Mouse (Mus musculus): ENCODE measurements around the gene 1700020A23Rik. TPM values are rescaled to one million over a fixed set of nuclear protein-coding genes. Genes with fewer than 3 reads are reported as not detected.

Gene 1700020A23Rik
- total RNA-seq, 1 experiment, result not detected

DNA sequence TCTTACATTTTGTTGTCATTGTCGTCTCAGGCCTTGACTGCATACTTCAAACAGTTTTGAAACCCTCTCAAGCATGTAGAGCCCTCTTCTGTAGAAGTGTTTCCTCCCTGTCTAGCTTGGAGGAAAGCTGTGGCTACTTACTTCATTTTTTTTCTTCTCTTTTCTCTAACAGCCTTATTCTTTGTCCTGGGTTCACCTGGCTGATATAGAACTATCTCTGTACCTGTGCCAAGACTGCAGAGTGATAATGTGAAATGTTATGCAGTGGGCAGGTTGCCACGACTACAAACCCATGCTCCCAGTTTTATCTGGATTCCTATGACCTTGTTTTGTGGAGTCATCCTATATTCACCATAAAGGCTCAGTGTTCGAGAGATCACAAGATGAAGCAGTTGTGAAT is 25.4 kb downstream of the 1700020A23Rik start:
- DNase-seq (ENCODE audit: low read depth, low spot score), result no peak
- Histone ChIP-seq H3K27ac (ENCODE audit: insufficient read depth, low read depth, low read length, poor library complexity, severe bottlenecking) (no peak overlapping the region), H3K9ac (ENCODE audit: insufficient read depth, low read depth, low read length, poor library complexity, severe bottlenecking) (no peak overlapping the region), H3K4me1 (ENCODE audit: control insufficient read depth in 2 of 2, insufficient read depth in 2 of 2, low read length in 2 of 2, poor library complexity in 1 of 2) (peaks cover 0 to 2% of the 10 kb centered on the region in 2 experiments; a peak in 1 of 4 replicates), H3K36me3 (ENCODE audit: control insufficient read depth, insufficient read depth, low read length, poor library complexity, severe bottlenecking) (no peaks in the 10 kb centered on the region), H3K9me3 (ENCODE audit: control insufficient read depth, insufficient read depth, low read depth, low read length) (no peaks in the 10 kb centered on the region), H3K4me3 (ENCODE audit: insufficient read depth in 1 of 2, low read depth in 1 of 2, low read length in 2 of 2, poor library complexity in 1 of 2, severe bottlenecking in 1 of 2) (no peak overlapping the region)
- no peak for TF ChIP-seq HCFC1 (IDR thresholded peaks at IDR 0.05; ENCODE audit: borderline replicate concordance, insufficient read depth, low read length)
- no peak for TF ChIP-seq CHD2 (IDR thresholded peaks at IDR 0.05; ENCODE audit: low read depth, low read length)
- TF ChIP-seq ZNF384 (IDR thresholded peaks at IDR 0.05; ENCODE audit: low read depth, low read length), result no peak
- no peak for TF ChIP-seq ZC3H11A (IDR thresholded peaks at IDR 0.05; ENCODE audit: borderline replicate concordance, low read depth, low read length)
- no peak for TF ChIP-seq MAFK (IDR thresholded peaks at IDR 0.05; ENCODE audit: insufficient read depth, low read depth, low read length)
- in situ Hi-C loops (cut with MboI; ENCODE audit: low sequenced_read_pairs in 2 of 2, unreplicated experiment in 2 of 2), result no loop called here

DNA sequence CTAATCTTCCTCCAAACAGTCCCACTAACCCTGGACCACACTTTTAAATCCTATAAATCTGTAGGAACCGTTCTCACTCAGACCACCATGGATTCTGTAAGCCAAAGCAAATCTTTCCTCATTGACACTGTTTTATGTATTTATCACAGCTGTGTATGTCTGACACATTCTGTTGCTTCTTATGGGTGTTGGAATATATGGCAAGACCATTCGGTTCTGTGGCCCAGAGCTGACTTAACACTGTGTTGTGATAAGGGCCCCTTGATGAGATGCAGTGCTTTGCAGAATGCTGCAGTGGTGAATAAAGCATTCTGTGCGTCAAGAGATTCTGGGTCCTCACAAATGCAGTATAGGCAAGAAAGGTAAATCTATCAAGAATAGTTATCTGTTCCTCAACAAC is 27.1 kb downstream of the 1700020A23Rik start:
- Histone ChIP-seq H3K4me3 (ENCODE audit: insufficient read depth in 1 of 2, low read depth in 1 of 2, low read length in 2 of 2, poor library complexity in 1 of 2, severe bottlenecking in 1 of 2) (no peak overlapping the region), H3K4me1 (ENCODE audit: control insufficient read depth in 2 of 2, insufficient read depth in 2 of 2, low read length in 2 of 2, poor library complexity in 1 of 2) (peaks cover 0 to 2% of the 10 kb centered on the region in 2 experiments; a peak in 1 of 4 replicates), H3K9me3 (ENCODE audit: control insufficient read depth, insufficient read depth, low read depth, low read length) (no peaks in the 10 kb centered on the region), H3K9ac (ENCODE audit: insufficient read depth, low read depth, low read length, poor library complexity, severe bottlenecking) (no peak overlapping the region), H3K27ac (ENCODE audit: insufficient read depth, low read depth, low read length, poor library complexity, severe bottlenecking) (no peak overlapping the region), H3K36me3 (ENCODE audit: control insufficient read depth, insufficient read depth, low read length, poor library complexity, severe bottlenecking) (no peaks in the 10 kb centered on the region; the same call in 1 of the 2 replicates)
- no peak for TF ChIP-seq MAFK (IDR thresholded peaks at IDR 0.05; ENCODE audit: insufficient read depth, low read depth, low read length)
- no peak for TF ChIP-seq CHD2 (IDR thresholded peaks at IDR 0.05; ENCODE audit: low read depth, low read length)
- no peak for TF ChIP-seq HCFC1 (IDR thresholded peaks at IDR 0.05; ENCODE audit: borderline replicate concordance, insufficient read depth, low read length)
- no peak for DNase-seq (ENCODE audit: low read depth, low spot score)
- in situ Hi-C loops (cut with MboI; ENCODE audit: low sequenced_read_pairs in 2 of 2, unreplicated experiment in 2 of 2), result no loop called here

DNA sequence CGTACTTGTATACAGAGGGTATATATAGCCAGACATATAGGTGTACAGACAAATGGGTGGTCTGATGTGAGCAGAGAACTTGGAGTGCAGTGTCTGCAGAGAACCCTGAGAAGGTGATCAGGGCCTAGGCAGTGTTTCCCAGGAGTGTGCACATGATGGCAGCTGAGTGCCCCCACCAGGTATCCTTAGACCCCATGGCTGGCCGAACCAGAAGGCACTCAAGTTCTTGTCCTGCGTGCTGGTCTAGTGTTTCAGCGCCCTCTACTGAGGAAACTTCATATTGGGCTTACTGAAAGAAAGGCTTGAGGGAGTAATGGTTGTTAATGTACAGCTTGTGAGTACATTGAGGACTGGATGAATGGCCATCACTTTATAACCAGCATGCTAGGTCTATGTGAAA is 28.1 kb downstream of the 1700020A23Rik start:
- Histone ChIP-seq H3K9me3 (ENCODE audit: control insufficient read depth, insufficient read depth, low read depth, low read length) (no peaks in the 10 kb centered on the region), H3K27ac (ENCODE audit: insufficient read depth, low read depth, low read length, poor library complexity, severe bottlenecking) (no peak overlapping the region), H3K4me3 (ENCODE audit: insufficient read depth in 1 of 2, low read depth in 1 of 2, low read length in 2 of 2, poor library complexity in 1 of 2, severe bottlenecking in 1 of 2) (no peak overlapping the region), H3K4me1 (ENCODE audit: control insufficient read depth in 2 of 2, insufficient read depth in 2 of 2, low read length in 2 of 2, poor library complexity in 1 of 2) (no peaks in the 10 kb centered on the region), H3K9ac (ENCODE audit: insufficient read depth, low read depth, low read length, poor library complexity, severe bottlenecking) (no peak overlapping the region), H3K36me3 (ENCODE audit: control insufficient read depth, insufficient read depth, low read length, poor library complexity, severe bottlenecking) (peaks cover 5% of the 10 kb centered on the region)
- in situ Hi-C loops (cut with MboI; ENCODE audit: low sequenced_read_pairs in 2 of 2, unreplicated experiment in 2 of 2), result no loop called here
- DNase-seq (ENCODE audit: low read depth, low spot score), result peak; percentile 41
- TF ChIP-seq ZNF384 (IDR thresholded peaks at IDR 0.05; ENCODE audit: low read depth, low read length) (no peak), ZC3H11A (IDR thresholded peaks at IDR 0.05; ENCODE audit: borderline replicate concordance, low read depth, low read length) (no peak), HCFC1 (IDR thresholded peaks at IDR 0.05; ENCODE audit: borderline replicate concordance, insufficient read depth, low read length) (no peak), CHD2 (IDR thresholded peaks at IDR 0.05; ENCODE audit: low read depth, low read length) (no peak), MAFK (IDR thresholded peaks at IDR 0.05; ENCODE audit: insufficient read depth, low read depth, low read length) (no peak)

DNA sequence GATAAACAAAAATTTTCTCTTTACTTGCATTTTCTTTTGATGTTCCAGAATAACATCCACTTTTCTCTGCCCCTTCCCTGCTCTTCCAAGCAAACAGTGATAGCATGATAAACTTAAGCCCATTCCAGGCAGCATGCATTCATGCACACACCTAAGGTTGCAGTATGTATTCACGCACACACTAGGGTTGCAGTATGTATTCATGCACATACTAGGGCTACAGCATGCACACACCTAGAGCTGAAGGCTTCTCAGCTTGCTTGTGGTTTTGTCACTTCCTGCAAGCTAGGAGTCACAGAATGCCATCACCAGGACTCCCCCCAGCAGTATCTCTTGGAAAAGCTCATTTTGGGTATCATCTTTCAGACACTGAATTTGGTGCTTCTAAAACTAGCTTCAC is 31.7 kb downstream of the 1700020A23Rik start:
- Histone ChIP-seq H3K27ac (ENCODE audit: insufficient read depth, low read depth, low read length, poor library complexity, severe bottlenecking) (no peak overlapping the region), H3K4me3 (ENCODE audit: insufficient read depth in 1 of 2, low read depth in 1 of 2, low read length in 2 of 2, poor library complexity in 1 of 2, severe bottlenecking in 1 of 2) (no peak overlapping the region), H3K36me3 (ENCODE audit: control insufficient read depth, insufficient read depth, low read length, poor library complexity, severe bottlenecking) (peaks cover 41% of the 10 kb centered on the region), H3K9me3 (ENCODE audit: control insufficient read depth, insufficient read depth, low read depth, low read length) (no peaks in the 10 kb centered on the region), H3K9ac (ENCODE audit: insufficient read depth, low read depth, low read length, poor library complexity, severe bottlenecking) (no peak overlapping the region), H3K4me1 (ENCODE audit: control insufficient read depth in 2 of 2, insufficient read depth in 2 of 2, low read length in 2 of 2, poor library complexity in 1 of 2) (no peaks in the 10 kb centered on the region)
- no peak for DNase-seq (ENCODE audit: low read depth, low spot score)
- in situ Hi-C loops (cut with MboI; ENCODE audit: low sequenced_read_pairs in 2 of 2, unreplicated experiment in 2 of 2), result no loop called here
- no peak for TF ChIP-seq ZNF384 (IDR thresholded peaks at IDR 0.05; ENCODE audit: low read depth, low read length)
- TF ChIP-seq CHD2 (IDR thresholded peaks at IDR 0.05; ENCODE audit: low read depth, low read length), result no peak
- no peak for TF ChIP-seq MAFK (IDR thresholded peaks at IDR 0.05; ENCODE audit: insufficient read depth, low read depth, low read length)
- no peak for TF ChIP-seq ZC3H11A (IDR thresholded peaks at IDR 0.05; ENCODE audit: borderline replicate concordance, low read depth, low read length)
- no peak for TF ChIP-seq HCFC1 (IDR thresholded peaks at IDR 0.05; ENCODE audit: borderline replicate concordance, insufficient read depth, low read length)

DNA sequence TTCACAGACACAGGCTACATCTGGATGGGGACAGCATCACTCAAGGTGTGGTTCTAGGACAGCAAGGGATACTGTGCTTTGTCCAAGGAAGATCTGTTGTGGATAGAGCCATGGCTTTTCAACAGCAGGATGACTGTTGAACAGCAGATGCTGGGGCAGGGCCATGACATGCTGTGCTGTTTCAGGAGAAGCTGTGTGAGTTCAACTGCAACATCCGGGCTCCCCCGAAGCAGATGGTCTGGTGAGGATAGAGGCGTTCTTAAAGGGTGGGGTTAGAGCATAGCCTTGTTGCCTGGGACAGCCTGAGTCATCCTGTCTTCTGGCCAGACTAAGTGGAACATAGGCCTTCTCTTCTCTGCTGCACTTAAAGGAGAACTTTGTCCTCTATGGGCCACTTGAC is 33.8 kb downstream of the 1700020A23Rik start:
- no peak overlapping the region for H3K4me3 ChIP-seq (ENCODE audit: insufficient read depth in 1 of 2, low read depth in 1 of 2, low read length in 2 of 2, poor library complexity in 1 of 2, severe bottlenecking in 1 of 2)
- no peak overlapping the region for H3K27ac ChIP-seq (ENCODE audit: insufficient read depth, low read depth, low read length, poor library complexity, severe bottlenecking)
- H3K4me1 ChIP-seq (ENCODE audit: control insufficient read depth in 2 of 2, insufficient read depth in 2 of 2, low read length in 2 of 2, poor library complexity in 1 of 2), result no peaks in the 10 kb centered on the region
- TF ChIP-seq MAFK (IDR thresholded peaks at IDR 0.05; ENCODE audit: insufficient read depth, low read depth, low read length) (no peak), CHD2 (IDR thresholded peaks at IDR 0.05; ENCODE audit: low read depth, low read length) (no peak), ZC3H11A (IDR thresholded peaks at IDR 0.05; ENCODE audit: borderline replicate concordance, low read depth, low read length) (no peak)
- in situ Hi-C loops (cut with MboI; ENCODE audit: low sequenced_read_pairs in 2 of 2, unreplicated experiment in 2 of 2), result no loop called here
- H3K36me3 ChIP-seq (ENCODE audit: control insufficient read depth, insufficient read depth, low read length, poor library complexity, severe bottlenecking), result peaks cover 56% of the 10 kb centered on the region
- no peak overlapping the region for H3K9ac ChIP-seq (ENCODE audit: insufficient read depth, low read depth, low read length, poor library complexity, severe bottlenecking)
- DNase-seq (ENCODE audit: low read depth, low spot score), result no peak
- H3K9me3 ChIP-seq (ENCODE audit: control insufficient read depth, insufficient read depth, low read depth, low read length), result no peaks in the 10 kb centered on the region

All from ES-E14 (cell line).